Mouse (Mus musculus) liver, adult 2 months (tissue): ENCODE results near the gene Fzd2.

Experiments
- CTCF ChIP-seq: fragments of 200-500 bp; IDR thresholded peaks from 2 replicates; pipeline ENCODE4 v1.5.1; 2011; ENCODE audit warnings: low read depth, low read length, control low read depth
- POLR2A ChIP-seq: fragments of 200-500 bp; IDR thresholded peaks from 2 replicates; pipeline ENCODE4 v1.6.1; 2011; ENCODE audit warnings: low read length, control low read depth; ENCODE audit not compliant: insufficient read depth; ENCODE audit errors: extremely low read depth

GRCm38 (mm10) chr11:102599912-102600311, 4.3 kb upstream of the Fzd2 start:
- no peak for TF ChIP-seq POLR2A
- TF ChIP-seq CTCF = peak; percentile 47
